Mouse (Mus musculus): ENCODE data around the gene Maats1.

DNA sequence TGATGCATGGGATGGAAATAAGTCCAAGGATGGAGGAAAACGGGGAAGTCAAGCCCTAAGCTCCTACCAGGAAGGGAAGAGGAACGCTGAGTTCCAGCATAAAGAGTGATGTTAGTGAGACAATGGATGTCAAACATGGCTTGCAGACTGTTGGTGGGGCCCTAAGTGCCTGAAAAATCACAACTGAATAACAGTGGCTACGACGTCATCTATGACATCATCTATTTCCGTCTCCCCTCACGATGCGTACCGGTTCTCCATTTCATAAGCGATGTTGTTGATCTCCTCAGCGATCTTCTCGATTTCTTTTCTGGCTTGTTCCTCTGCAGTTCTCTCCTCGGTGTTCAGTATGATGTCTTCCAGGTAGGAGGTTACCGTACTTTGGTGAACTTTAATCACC is 39.6 kb downstream of the Maats1 start:
- TF ChIP-seq POLR2A (IDR thresholded peaks at IDR 0.05; ENCODE audit: low read depth, low read length): no peak
- TF ChIP-seq CTCF (IDR thresholded peaks at IDR 0.05; ENCODE audit: extremely low read depth, insufficient read length, insufficient replicate concordance, low read depth, low read length): no peak
